Mouse (Mus musculus) ES-E14 (cell line): ENCODE results near the gene Hmgb1.

ENCODE experiments used
- CHD2 ChIP-seq: IDR thresholded peaks from 2 replicates; pipeline ENCODE4 v1.6.1; 2014; ENCODE audit warnings: mild to moderate bottlenecking, low read depth, low read length, inconsistent platforms
- ZNF384 ChIP-seq: IDR thresholded peaks from 2 replicates; pipeline ENCODE4 v1.6.1; 2012; ENCODE audit warnings: low read depth, low read length, inconsistent platforms

DNA sequence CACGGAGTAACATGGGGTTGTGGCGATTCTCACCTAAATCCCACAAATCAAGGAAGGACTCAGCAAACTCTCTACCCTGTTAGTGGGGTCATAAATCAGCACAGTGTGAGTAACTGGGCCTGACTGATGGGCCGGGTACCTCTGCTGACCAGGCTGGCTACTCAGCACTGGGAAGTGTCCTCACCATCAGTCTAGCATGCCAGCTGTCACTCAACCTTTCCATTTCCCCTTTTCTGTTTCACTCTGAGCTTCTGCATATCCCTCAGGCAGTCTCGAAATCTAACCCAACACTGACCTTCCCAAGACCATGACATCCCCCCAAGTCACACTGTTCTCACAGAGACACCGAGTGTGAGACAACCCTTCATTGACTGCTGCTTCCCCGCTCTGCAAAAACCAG is 95.4 kb downstream of the Hmgb1 start:
- TF ChIP-seq ZNF384, result no peak
- TF ChIP-seq CHD2, result no peak
